Comparison of ENCODE assay signal across 11 mouse cellular contexts in genomic region chr5:21301011-21301410, GRCm38 (mm10).
DNase-seq lines count a peak whose midpoint lies in the region.
"Had no signal": no experiment of that assay in that cellular context is flagged by ENCODE, and none has a peak within 500 bp of the region (broad histone marks: within the 10 kb centered on the region; RNA-seq: fewer than 3 reads in every experiment).

No protein-coding gene starts in this region.

- H3K9me3 ChIP-seq in heart, embryonic 10.5 days = no peaks in the 10 kb centered on the region
- H3K9me3 ChIP-seq: liver, embryonic 12.5 days; neural tube, embryonic 13.5 days had no signal

- no peaks in the 10 kb centered on the region for H3K4me1 ChIP-seq in heart, embryonic 10.5 days
- H3K4me1 ChIP-seq: liver, embryonic 12.5 days; neural tube, embryonic 13.5 days had no signal

- peak; percentile 35 for DNase-seq in adrenal gland, postnatal 14 days
- DNase-seq in adrenal gland, postnatal 4 days (ENCODE audit: low spot score in 2 of 2) = no peak
- peak; percentile 92 for DNase-seq in heart, adult 11 months
- no peak for DNase-seq in heart, embryonic 10.5 days (ENCODE audit: low spot score)
- DNase-seq in kidney, postnatal 25 days = peak; percentile 46 to 67
- no peak for DNase-seq in kidney, adult 18-20 months
- peak; percentile 51 for DNase-seq in urinary bladder, postnatal 14 days (ENCODE audit: low spot score)
- no peak for DNase-seq in urinary bladder, postnatal 25 days (ENCODE audit: low spot score)
- DNase-seq: gastrocnemius, postnatal 10 days had no signal

- 78% methylated on average over 6 of the region's 6 CpGs for WGBS in heart, embryonic 10.5 days

- H3K36me3 ChIP-seq in heart, embryonic 10.5 days = no peaks in the 10 kb centered on the region
- H3K36me3 ChIP-seq: liver, embryonic 12.5 days; neural tube, embryonic 13.5 days had no signal

- H3K27ac ChIP-seq in heart, embryonic 10.5 days = no peak overlapping the region
- H3K27ac ChIP-seq: liver, embryonic 12.5 days; neural tube, embryonic 13.5 days had no signal

- no peaks in the 10 kb centered on the region for H3K27me3 ChIP-seq in heart, embryonic 10.5 days (ENCODE audit: insufficient read depth, poor library complexity, severe bottlenecking)
- H3K27me3 ChIP-seq: liver, embryonic 12.5 days; neural tube, embryonic 13.5 days had no signal

- no peak overlapping the region for H3K4me3 ChIP-seq in heart, embryonic 10.5 days
- H3K4me3 ChIP-seq: liver, embryonic 12.5 days; neural tube, embryonic 13.5 days had no signal

Comparison
In these comparisons a context has a peak if more than half of its experiments do, and no peak if none do; other contexts are left out.
1. DNase-seq: peak in adrenal gland, postnatal 14 days (single experiment), heart, adult 11 months (single experiment), kidney, postnatal 25 days (2 of 2) and urinary bladder, postnatal 14 days (single experiment); none in adrenal gland, postnatal 4 days (0 of 2), heart, embryonic 10.5 days (single experiment), kidney, adult 18-20 months (single experiment) and urinary bladder, postnatal 25 days (single experiment).